Mouse (Mus musculus) spleen, adult 12 weeks (tissue): ENCODE data around the gene Lrrc7.

Source experiments
- DNase-seq: peaks from one replicate; pipeline ENCODE4 v3.0.0; 2022; ENCODE audit warnings: low spot score

Lrrc7 gene

GRCm38 (mm10) chr3:158561987-158562360 is at the start of gene Lrrc7:
Gene Lrrc7 (minus strand): TSS chr3:158562221.
- no peak for DNase-seq

- DNase-seq = no peak
Observed at GRCm38 (mm10) chr3:158607065-158607464, 45.0 kb upstream of the Lrrc7 start.

GRCm38 (mm10) chr3:158605274-158605673 is 43.3 kb upstream of the Lrrc7 start:
- no peak for DNase-seq

- DNase-seq = no peak
Observed at GRCm38 (mm10) chr3:158561256-158561986, 600 bp downstream of the Lrrc7 start.

- no peak for DNase-seq
Observed at GRCm38 (mm10) chr3:158560891-158561255, 1.1 kb downstream of the Lrrc7 start.

- DNase-seq = no peak
Observed at GRCm38 (mm10) chr3:158559691-158560650, 2.0 kb downstream of the Lrrc7 start.

- no peak for DNase-seq
Observed at GRCm38 (mm10) chr3:158559131-158559658, 2.8 kb downstream of the Lrrc7 start.

- DNase-seq = no peak
Observed at GRCm38 (mm10) chr3:158558631-158559030, 3.4 kb downstream of the Lrrc7 start.

- DNase-seq = no peak
Observed at GRCm38 (mm10) chr3:158554280-158554679, 7.7 kb downstream of the Lrrc7 start.

GRCm38 (mm10) chr3:158552105-158552504 is 9.9 kb downstream of the Lrrc7 start:
- no peak for DNase-seq

GRCm38 (mm10) chr3:158543481-158543880 is 18.5 kb downstream of the Lrrc7 start:
- DNase-seq = no peak

- DNase-seq = no peak
Observed at GRCm38 (mm10) chr3:158532859-158533258, 29.2 kb downstream of the Lrrc7 start.

GRCm38 (mm10) chr3:158528471-158528870 is 33.5 kb downstream of the Lrrc7 start:
- no peak for DNase-seq

GRCm38 (mm10) chr3:158493730-158494129 is 68.3 kb downstream of the Lrrc7 start:
- no peak for DNase-seq

- no peak for DNase-seq
Observed at GRCm38 (mm10) chr3:158479677-158480076, 82.3 kb downstream of the Lrrc7 start.

GRCm38 (mm10) chr3:158400600-158400999 is 161.4 kb downstream of the Lrrc7 start:
- DNase-seq = no peak

- DNase-seq = no peak
Observed at GRCm38 (mm10) chr3:158391534-158391933, 170.5 kb downstream of the Lrrc7 start.

GRCm38 (mm10) chr3:158388076-158388454 is 174.0 kb downstream of the Lrrc7 start:
- DNase-seq = no peak

GRCm38 (mm10) chr3:158387413-158388075 is 174.5 kb downstream of the Lrrc7 start:
- no peak for DNase-seq

GRCm38 (mm10) chr3:158386848-158387247 is 175.2 kb downstream of the Lrrc7 start:
- no peak for DNase-seq

- no peak for DNase-seq
Observed at GRCm38 (mm10) chr3:158375885-158376284, 186.1 kb downstream of the Lrrc7 start.

- DNase-seq = no peak
Observed at GRCm38 (mm10) chr3:158369169-158369568, 192.9 kb downstream of the Lrrc7 start.
